Mouse (Mus musculus): ENCODE results near the gene Dnaja3. TPM values are rescaled to one million over a fixed set of nuclear protein-coding genes. Genes with fewer than 3 reads are reported as not detected.

Dnaja3 gene
- polyA plus RNA-seq, 1 experiment from 2014 or later: 87.8 TPM

- peak; percentile 60 for TF ChIP-seq CTCF (IDR thresholded peaks at IDR 0.05; ENCODE audit: low read depth)
- WGBS: 60% methylated on average over 4 of the region's 4 CpGs
- peak overlapping the region; percentile 78 for H3K27ac ChIP-seq
- peaks cover 24% of the 10 kb centered on the region; the same call in 1 of the 2 replicates for H3K36me3 ChIP-seq (ENCODE audit: insufficient read depth, low read length)
- ATAC-seq (replicated peaks; ENCODE audit: low FRiP score, low read depth): 0 out of 2 replicates have a peak, but pooled peaks have one; percentile 6
- no peaks in the 10 kb centered on the region for H3K9me3 ChIP-seq (replicated peaks; ENCODE audit: low read length)
- no peaks in the 10 kb centered on the region for H3K27me3 ChIP-seq (ENCODE audit: insufficient read depth, low read length)
- peak; percentile 44 for DNase-seq (ENCODE audit: low spot score)
- no peak overlapping the region for H3K4me2 ChIP-seq (ENCODE audit: low read length)
- no peak overlapping the region for H3K4me3 ChIP-seq (replicated peaks; ENCODE audit: low read depth, low read length)
- no peak overlapping the region for H3K9ac ChIP-seq (ENCODE audit: low read depth, low read length)
- H3K4me1 ChIP-seq (replicated peaks; ENCODE audit: insufficient read depth, low read length): peaks cover 28% of the 10 kb centered on the region; the same call in 1 of the 2 replicates
These were observed 15.5 kb downstream of the Dnaja3 start for GRCm38 (mm10) chr16:4655251-4655734.

GRCm38 (mm10) chr16:4655764-4656570, 16.2 kb downstream of the Dnaja3 start:
- ATAC-seq (replicated peaks; ENCODE audit: low FRiP score, low read depth): peak; percentile 1; the same call in 1 of the 2 replicates
- TF ChIP-seq CTCF (IDR thresholded peaks at IDR 0.05; ENCODE audit: low read depth): peak; percentile 36; the same call in 1 of the 2 replicates
- Histone ChIP-seq H3K4me3 (replicated peaks; ENCODE audit: low read depth, low read length) (no peak overlapping the region), H3K9ac (ENCODE audit: low read depth, low read length) (peak overlapping the region; percentile 47), H3K27me3 (ENCODE audit: insufficient read depth, low read length) (no peaks in the 10 kb centered on the region), H3K36me3 (ENCODE audit: insufficient read depth, low read length) (peaks cover 21% of the 10 kb centered on the region; the same call in 1 of the 2 replicates), H3K4me1 (replicated peaks; ENCODE audit: insufficient read depth, low read length) (peaks cover 28% of the 10 kb centered on the region; the same call in 1 of the 2 replicates), H3K4me2 (ENCODE audit: low read length) (no peak overlapping the region), H3K9me3 (replicated peaks; ENCODE audit: low read length) (no peaks in the 10 kb centered on the region), H3K27ac (peak overlapping the region; percentile 78)
- WGBS: 32% methylated on average over 11 of the region's 11 CpGs
- peak; percentile 59 for DNase-seq (ENCODE audit: low spot score)

GRCm38 (mm10) chr16:4656571-4657081, 16.8 kb downstream of the Dnaja3 start:
- H3K4me1 ChIP-seq (replicated peaks; ENCODE audit: insufficient read depth, low read length): peaks cover 28% of the 10 kb centered on the region; the same call in 1 of the 2 replicates
- peak overlapping the region; percentile 78 for H3K27ac ChIP-seq
- peaks cover 16% of the 10 kb centered on the region; the same call in 1 of the 2 replicates for H3K36me3 ChIP-seq (ENCODE audit: insufficient read depth, low read length)
- no peak for DNase-seq (ENCODE audit: low spot score)
- no peak overlapping the region for H3K4me3 ChIP-seq (replicated peaks; ENCODE audit: low read depth, low read length)
- ATAC-seq (replicated peaks; ENCODE audit: low FRiP score, low read depth): 0 out of 2 replicates have a peak, but pooled peaks have one; percentile 11
- no peak for TF ChIP-seq CTCF (IDR thresholded peaks at IDR 0.05; ENCODE audit: low read depth)
- H3K27me3 ChIP-seq (ENCODE audit: insufficient read depth, low read length): no peaks in the 10 kb centered on the region
- 59% methylated on average over 9 of the region's 9 CpGs for WGBS
- H3K4me2 ChIP-seq (ENCODE audit: low read length): no peak overlapping the region
- H3K9me3 ChIP-seq (replicated peaks; ENCODE audit: low read length): no peaks in the 10 kb centered on the region
- H3K9ac ChIP-seq (ENCODE audit: low read depth, low read length): peak overlapping the region; percentile 47

GRCm38 (mm10) chr16:4658781-4659245, 19.0 kb downstream of the Dnaja3 start:
- peak overlapping the region; percentile 8; the same call in 1 of the 2 replicates for H3K4me2 ChIP-seq (ENCODE audit: low read length)
- no peak for TF ChIP-seq CTCF (IDR thresholded peaks at IDR 0.05; ENCODE audit: low read depth)
- H3K9ac ChIP-seq (ENCODE audit: low read depth, low read length): peak overlapping the region; percentile 38; the same call in 1 of the 2 replicates
- peak overlapping the region; percentile 74 for H3K27ac ChIP-seq
- DNase-seq (ENCODE audit: low spot score) (peak; percentile 85), ATAC-seq (replicated peaks; ENCODE audit: low FRiP score, low read depth) (peak; percentile 81)
- no peaks in the 10 kb centered on the region for H3K27me3 ChIP-seq (ENCODE audit: insufficient read depth, low read length)
- WGBS: 20% methylated on average over 11 of the region's 11 CpGs
- no peak overlapping the region for H3K4me3 ChIP-seq (replicated peaks; ENCODE audit: low read depth, low read length)
- H3K4me1 ChIP-seq (replicated peaks; ENCODE audit: insufficient read depth, low read length): peaks cover 28% of the 10 kb centered on the region; the same call in 1 of the 2 replicates
- H3K9me3 ChIP-seq (replicated peaks; ENCODE audit: low read length): no peaks in the 10 kb centered on the region
- H3K36me3 ChIP-seq (ENCODE audit: insufficient read depth, low read length): peaks cover 6% of the 10 kb centered on the region; the same call in 1 of the 2 replicates

GRCm38 (mm10) chr16:4659326-4659725, 19.5 kb downstream of the Dnaja3 start:
- Histone ChIP-seq H3K9me3 (replicated peaks; ENCODE audit: low read length) (no peaks in the 10 kb centered on the region), H3K4me2 (ENCODE audit: low read length) (no peak overlapping the region), H3K27ac (peak overlapping the region; percentile 74), H3K36me3 (ENCODE audit: insufficient read depth, low read length) (peaks cover 6% of the 10 kb centered on the region; the same call in 1 of the 2 replicates), H3K27me3 (ENCODE audit: insufficient read depth, low read length) (no peaks in the 10 kb centered on the region), H3K4me1 (replicated peaks; ENCODE audit: insufficient read depth, low read length) (peaks cover 28% of the 10 kb centered on the region; the same call in 1 of the 2 replicates), H3K4me3 (replicated peaks; ENCODE audit: low read depth, low read length) (no peak overlapping the region), H3K9ac (ENCODE audit: low read depth, low read length) (no peak overlapping the region)
- DNase-seq (ENCODE audit: low spot score) (no peak), ATAC-seq (replicated peaks; ENCODE audit: low FRiP score, low read depth) (no peak)
- 15% methylated on average over 2 of the region's 2 CpGs for WGBS
- TF ChIP-seq CTCF (IDR thresholded peaks at IDR 0.05; ENCODE audit: low read depth): no peak

GRCm38 (mm10) chr16:4661605-4662004, 21.8 kb downstream of the Dnaja3 start:
- Histone ChIP-seq H3K9me3 (replicated peaks; ENCODE audit: low read length) (no peaks in the 10 kb centered on the region), H3K9ac (ENCODE audit: low read depth, low read length) (no peak overlapping the region), H3K4me1 (replicated peaks; ENCODE audit: insufficient read depth, low read length) (peaks cover 14% of the 10 kb centered on the region; the same call in 1 of the 2 replicates), H3K36me3 (ENCODE audit: insufficient read depth, low read length) (peaks cover 6% of the 10 kb centered on the region; the same call in 1 of the 2 replicates), H3K4me3 (replicated peaks; ENCODE audit: low read depth, low read length) (no peak overlapping the region), H3K4me2 (ENCODE audit: low read length) (no peak overlapping the region), H3K27ac (no peak overlapping the region), H3K27me3 (ENCODE audit: insufficient read depth, low read length) (no peaks in the 10 kb centered on the region)
- DNase-seq (ENCODE audit: low spot score) (no peak), ATAC-seq (replicated peaks; ENCODE audit: low FRiP score, low read depth) (no peak)
- WGBS: 28% methylated on average over 2 of the region's 2 CpGs
- TF ChIP-seq CTCF (IDR thresholded peaks at IDR 0.05; ENCODE audit: low read depth): no peak
